Mouse (Mus musculus) bone marrow, adult 2 months (tissue): ENCODE measurements at regions not wholly inside any gene's neighbourhood (a gene's known extent, or its start where the extent isn't known, plus 50 kb on each side); places are given as distances from the start of the nearest gene placed in this dataset.

Source experiments
- H3K27ac ChIP-seq: fragments of 200-500 bp; 2 replicates; pipeline ENCODE4 v1.5.1; 2012; ENCODE audit warnings: low read depth, mild to moderate bottlenecking, control low read depth, inconsistent platforms, low read length; ENCODE audit not compliant: control insufficient read depth, poor library complexity, insufficient read depth
- H3K4me1 ChIP-seq: fragments of 200-500 bp; 2 replicates; pipeline ENCODE4 v1.6.1; 2011; ENCODE audit warnings: low read length; ENCODE audit not compliant: control insufficient read depth, insufficient read depth
- H3K4me3 ChIP-seq: fragments of 200-500 bp; replicated peaks from 2 replicates; pipeline ENCODE3; 2011; ENCODE audit warnings: mild to moderate bottlenecking, low read depth, low read length, control low read depth; ENCODE audit not compliant: control insufficient read depth
- CTCF ChIP-seq: fragments of 200-500 bp; IDR thresholded peaks from 2 replicates; pipeline ENCODE4 v1.5.1; 2011; ENCODE audit warnings: low read length, control low read depth; ENCODE audit not compliant: control insufficient read depth, insufficient read depth
- POLR2A ChIP-seq: fragments of 200-500 bp; IDR thresholded peaks from 2 replicates; pipeline ENCODE4 v1.6.1; 2011; ENCODE audit warnings: low read depth, mild to moderate bottlenecking, control low read depth, low read length, borderline replicate concordance; ENCODE audit not compliant: control insufficient read depth
- WGBS: fragments of 180-500 bp; shearing (Covaris S2); methylation state at CpG from one replicate; pipeline ENCODE4 v1.1.7; 2018; 5-methylcytosine and 5-hydroxymethylcytosine counted together

- no peak overlapping the region for H3K4me3 ChIP-seq
- H3K4me1 ChIP-seq, result no peaks in the 10 kb centered on the region
- H3K27ac ChIP-seq, result no peak overlapping the region
- no peak for TF ChIP-seq POLR2A
- TF ChIP-seq CTCF, result no peak
- WGBS, result 54% methylated on average over 2 of the region's 2 CpGs
Measured at GRCm38 (mm10) chr14:72004371-72004770, 487.3 kb downstream of the Gm9195 start.

- TF ChIP-seq CTCF (no peak), POLR2A (no peak)
- H3K4me1 ChIP-seq, result no peaks in the 10 kb centered on the region
- 14% methylated on average over 7 of the region's 7 CpGs for WGBS
- no peak overlapping the region for H3K4me3 ChIP-seq
- no peak overlapping the region for H3K27ac ChIP-seq
Measured at GRCm38 (mm10) chr14:72002205-72003138, 489.2 kb downstream of the Gm9195 start.

DNA sequence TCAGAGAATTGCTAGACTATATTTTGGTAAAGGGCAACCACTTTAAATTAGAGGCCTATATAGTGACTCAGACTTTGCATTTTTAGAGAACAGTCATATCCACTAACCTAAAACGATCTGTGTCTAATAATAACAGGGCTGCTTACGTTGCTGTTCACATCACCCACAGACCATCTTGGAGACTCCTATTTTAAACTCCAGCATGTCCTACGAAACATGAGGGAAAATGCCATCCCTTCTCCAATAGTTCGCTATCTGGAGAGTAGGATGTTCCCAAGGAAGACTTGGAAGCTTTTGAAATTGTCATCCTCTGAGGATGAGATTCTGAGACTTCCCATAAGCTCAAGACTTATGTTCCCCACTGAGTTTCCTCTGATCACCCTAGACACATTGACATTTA, 518.6 kb downstream of the Gm9195 start:
- WGBS, result 76% methylated on average over 4 of the region's 4 CpGs
- H3K4me3 ChIP-seq, result no peak overlapping the region
- TF ChIP-seq POLR2A (no peak), CTCF (no peak)
- H3K4me1 ChIP-seq, result no peaks in the 10 kb centered on the region
- H3K27ac ChIP-seq, result no peak overlapping the region

GRCm38 (mm10) chr14:71972521-71972920, 519.1 kb downstream of the Gm9195 start:
- TF ChIP-seq POLR2A (no peak), CTCF (no peak)
- Histone ChIP-seq H3K27ac (no peak overlapping the region), H3K4me1 (no peaks in the 10 kb centered on the region), H3K4me3 (no peak overlapping the region)
- 96% methylated on average over 1 of the region's 1 CpGs for WGBS

GRCm38 (mm10) chr14:71967646-71968045, 524.0 kb downstream of the Gm9195 start:
- no peaks in the 10 kb centered on the region for H3K4me1 ChIP-seq
- no peak for TF ChIP-seq CTCF
- no peak for TF ChIP-seq POLR2A
- H3K4me3 ChIP-seq, result no peak overlapping the region
- WGBS, result 34% methylated on average over 6 of the region's 6 CpGs
- H3K27ac ChIP-seq, result no peak overlapping the region

GRCm38 (mm10) chr14:71963389-71964169, 528.1 kb downstream of the Gm9195 start:
- Histone ChIP-seq H3K4me3 (no peak overlapping the region), H3K27ac (no peak overlapping the region), H3K4me1 (no peaks in the 10 kb centered on the region)
- WGBS, result 36% methylated on average over 4 of the region's 4 CpGs
- TF ChIP-seq CTCF, result no peak
- no peak for TF ChIP-seq POLR2A

DNA sequence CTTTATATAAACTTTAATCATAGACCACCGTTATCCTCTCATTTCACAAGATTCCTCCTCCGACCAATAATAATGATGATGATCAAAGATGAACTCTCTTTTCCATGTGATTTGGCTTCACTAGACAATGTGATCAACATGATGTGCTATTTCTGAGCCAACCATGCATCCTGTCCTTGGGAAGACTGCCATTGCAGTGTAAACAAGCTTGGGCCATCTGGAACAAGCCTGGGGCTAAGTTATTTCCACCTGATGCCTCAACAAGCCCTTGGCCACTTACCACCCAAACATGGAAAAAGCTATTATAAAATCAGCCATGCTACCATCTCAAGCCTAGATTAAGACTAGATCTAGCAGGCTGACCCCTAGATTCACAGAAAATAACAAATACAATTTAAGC, 542.9 kb downstream of the Gm9195 start:
- TF ChIP-seq CTCF (no peak), POLR2A (no peak)
- WGBS, result 76% methylated on average over 2 of the region's 2 CpGs
- H3K27ac ChIP-seq, result no peak overlapping the region
- H3K4me1 ChIP-seq, result no peaks in the 10 kb centered on the region
- no peak overlapping the region for H3K4me3 ChIP-seq

DNA sequence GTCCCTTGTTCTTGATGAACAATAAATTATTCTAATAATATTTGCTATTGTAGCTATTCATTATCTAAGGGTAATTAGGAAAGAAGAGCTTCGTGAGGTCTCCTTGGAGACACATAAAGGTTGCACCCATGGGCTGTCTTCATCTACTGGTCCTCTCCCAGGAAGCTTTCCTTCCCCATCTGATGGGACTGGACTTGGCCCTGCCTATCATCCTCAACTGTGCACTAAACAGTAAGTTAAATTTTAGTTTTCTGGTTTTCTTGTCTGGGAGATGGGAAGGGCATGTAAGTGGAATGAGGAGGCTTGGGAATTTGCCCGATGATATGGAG, 554.5 kb downstream of the Gm9195 start:
- WGBS, result 65% methylated on average over 2 of the region's 2 CpGs
- Histone ChIP-seq H3K27ac (no peak overlapping the region), H3K4me1 (no peaks in the 10 kb centered on the region), H3K4me3 (no peak overlapping the region)
- TF ChIP-seq CTCF (no peak), POLR2A (no peak)
